Mouse (Mus musculus) myocyte (in vitro differentiated cells): Measurements from ENCODE around the gene 4930452B06Rik. TPM values are rescaled to one million over a fixed set of nuclear protein-coding genes. Genes with fewer than 3 reads are reported as not detected.

Experiments
- H3K27me3 ChIP-seq: one replicate; pipeline ENCODE4 v1.6.1; 2011; ENCODE audit not compliant: control insufficient read depth, insufficient read depth, insufficient read length
- H3K36me3 ChIP-seq: one replicate; pipeline ENCODE4 v1.6.1; 2011; ENCODE audit not compliant: control insufficient read depth, insufficient read depth
- H3K4me2 ChIP-seq: one replicate; pipeline ENCODE4 v1.6.1; 2011; ENCODE audit warnings: low read depth, control low read depth
- H3K4me3 ChIP-seq: one replicate; pipeline ENCODE4 v1.5.1; 2011; ENCODE audit warnings: mild to moderate bottlenecking, control low read depth, moderate library complexity
- H3K79me2 ChIP-seq: one replicate; pipeline ENCODE4 v1.6.1; 2011; ENCODE audit not compliant: control insufficient read depth, insufficient read depth
- H3ac ChIP-seq: one replicate; pipeline ENCODE4 v1.6.1; 2011; ENCODE audit not compliant: control insufficient read depth, insufficient read length
- CEBPB ChIP-seq: IDR thresholded peaks from 2 replicates; pipeline ENCODE4 v1.6.1; 2011; ENCODE audit warnings: mild to moderate bottlenecking, moderate library complexity; ENCODE audit not compliant: poor library complexity, insufficient read depth, severe bottlenecking
- E2F4 ChIP-seq: IDR thresholded peaks from one replicate; pipeline ENCODE4 v1.6.1; 2011; ENCODE audit warnings: mild to moderate bottlenecking, control low read depth, moderate library complexity; ENCODE audit not compliant: insufficient read depth
- MAX ChIP-seq: IDR thresholded peaks from one replicate; pipeline ENCODE4 v1.6.1; 2011; ENCODE audit warnings: low read depth, mild to moderate bottlenecking, control low read depth
- MYOD1 ChIP-seq, 3 experiments: IDR thresholded peaks; one replicate each; pipeline ENCODE4 v1.6.1; 2011; ENCODE audit warnings: control low read depth in 2 of 3, low read depth in 2 of 3, mild to moderate bottlenecking in 2 of 3, moderate library complexity in 1 of 3; ENCODE audit not compliant: insufficient read length in 2 of 3, control insufficient read depth in 1 of 3
- MYOG ChIP-seq, 3 experiments: IDR thresholded peaks; one replicate each; pipeline ENCODE4 v1.6.1; 2011; ENCODE audit warnings: control low read depth in 2 of 3, low read depth in 2 of 3, mild to moderate bottlenecking in 2 of 3; ENCODE audit not compliant: insufficient read length in 2 of 3, control insufficient read depth in 1 of 3, insufficient read depth in 1 of 3
- POLR2A ChIP-seq: IDR thresholded peaks from one replicate; pipeline ENCODE4 v1.6.1; 2011; ENCODE audit warnings: low read depth, mild to moderate bottlenecking, control low read depth, moderate library complexity; ENCODE audit not compliant: insufficient read length
- POLR2AphosphoS2 ChIP-seq: IDR thresholded peaks from one replicate; pipeline ENCODE4 v1.6.1; 2011; ENCODE audit warnings: low read depth, control low read depth; ENCODE audit not compliant: insufficient read length
- REST ChIP-seq: IDR thresholded peaks from one replicate; pipeline ENCODE4 v1.6.1; 2011; ENCODE audit warnings: mild to moderate bottlenecking, control low read depth, moderate library complexity; ENCODE audit not compliant: insufficient read depth, insufficient read length
- SRF ChIP-seq: IDR thresholded peaks from one replicate; pipeline ENCODE4 v1.6.1; 2011; ENCODE audit warnings: low read depth; ENCODE audit not compliant: control insufficient read depth, insufficient read length
- TCF12 ChIP-seq: IDR thresholded peaks from one replicate; pipeline ENCODE4 v1.6.1; 2011; ENCODE audit warnings: mild to moderate bottlenecking, control low read depth; ENCODE audit not compliant: poor library complexity, insufficient read depth, severe bottlenecking
- TCF3 ChIP-seq: IDR thresholded peaks from one replicate; pipeline ENCODE4 v1.6.1; 2011; ENCODE audit warnings: low read depth, control low read depth; ENCODE audit not compliant: insufficient read length
- USF1 ChIP-seq: IDR thresholded peaks from one replicate; pipeline ENCODE4 v1.6.1; 2011; ENCODE audit warnings: low read depth, mild to moderate bottlenecking, control low read depth, moderate library complexity
- polyA plus RNA-seq: library from polyadenylated mRNA; unstranded; fragments of >200 nt; fragmentation: generic; extraction: Trizol; gene quantifications from one replicate; pipeline ENCODE4 v1.2.1, GENCODE M21; 2012; ENCODE audit warnings: missing spikeins

The 4930452B06Rik gene
- 0.04 TPM for polyA plus RNA-seq

- Histone ChIP-seq H3K4me3 (no peak within 1 kb of the TSS), H3K27me3 (no peaks in the 10 kb centered on the region), H3K36me3 (no peaks in the 10 kb centered on the region), H3ac (no peak within 1 kb of the TSS), H3K79me2 (no peaks in the 10 kb centered on the region), H3K4me2 (no peak within 1 kb of the TSS)
- no peak for TF ChIP-seq E2F4
- no peak for TF ChIP-seq SRF
- TF ChIP-seq TCF12, result no peak
- TF ChIP-seq CEBPB, result no peak
- TF ChIP-seq POLR2AphosphoS2, result no peak
- no peak for TF ChIP-seq TCF3
- TF ChIP-seq MAX, result no peak
- no peak for TF ChIP-seq POLR2A
Measured at GRCm38 (mm10) chr14:8665636-8666411, at the start of gene 4930452B06Rik. Gene 4930452B06Rik (minus strand): TSS chr14:8666240.

- Histone ChIP-seq H3K4me3 (no peak overlapping the region), H3K27me3 (no peaks in the 10 kb centered on the region), H3ac (no peak overlapping the region), H3K36me3 (no peaks in the 10 kb centered on the region), H3K4me2 (no peak overlapping the region), H3K79me2 (no peaks in the 10 kb centered on the region)
- TF ChIP-seq E2F4 (no peak), MYOG (IDR thresholded peaks at IDR 0.05; ENCODE audit: control insufficient read depth in 1 of 3, insufficient read depth in 1 of 3, insufficient read length in 2 of 3, low read depth in 2 of 3) (no peak), REST (no peak), TCF12 (no peak), POLR2A (no peak), CEBPB (no peak), MYOD1 (IDR thresholded peaks at IDR 0.05; ENCODE audit: control insufficient read depth in 1 of 3, insufficient read length in 2 of 3, low read depth in 2 of 3) (no peak), SRF (no peak), TCF3 (no peak), MAX (no peak)
Measured at GRCm38 (mm10) chr14:8712674-8713073, 46.6 kb upstream of the 4930452B06Rik start.

GRCm38 (mm10) chr14:8689451-8689850 is 23.4 kb upstream of the 4930452B06Rik start:
- TF ChIP-seq SRF (no peak), MAX (no peak), POLR2AphosphoS2 (no peak), MYOG (IDR thresholded peaks at IDR 0.05; ENCODE audit: control insufficient read depth in 1 of 3, insufficient read depth in 1 of 3, insufficient read length in 2 of 3, low read depth in 2 of 3) (no peak), POLR2A (no peak), MYOD1 (IDR thresholded peaks at IDR 0.05; ENCODE audit: control insufficient read depth in 1 of 3, insufficient read length in 2 of 3, low read depth in 2 of 3) (no peak), USF1 (no peak), REST (no peak)

GRCm38 (mm10) chr14:8688462-8688861 is 22.4 kb upstream of the 4930452B06Rik start:
- Histone ChIP-seq H3K4me2 (no peak overlapping the region), H3K27me3 (no peaks in the 10 kb centered on the region), H3K4me3 (no peak overlapping the region), H3K36me3 (no peaks in the 10 kb centered on the region), H3ac (no peak overlapping the region), H3K79me2 (no peaks in the 10 kb centered on the region)
- no peak for TF ChIP-seq CEBPB
- TF ChIP-seq TCF12, result no peak
- no peak for TF ChIP-seq TCF3
- no peak for TF ChIP-seq SRF
- TF ChIP-seq MYOD1 (IDR thresholded peaks at IDR 0.05; ENCODE audit: control insufficient read depth in 1 of 3, insufficient read length in 2 of 3, low read depth in 2 of 3), result no peak
- no peak for TF ChIP-seq POLR2AphosphoS2
- TF ChIP-seq USF1, result no peak
- no peak for TF ChIP-seq MYOG (IDR thresholded peaks at IDR 0.05; ENCODE audit: control insufficient read depth in 1 of 3, insufficient read depth in 1 of 3, insufficient read length in 2 of 3, low read depth in 2 of 3)
- TF ChIP-seq E2F4, result no peak
- no peak for TF ChIP-seq MAX
- TF ChIP-seq POLR2A, result no peak
- no peak for TF ChIP-seq REST

More at GRCm38 (mm10) chr14:8689451-8689850, 23.4 kb upstream of the 4930452B06Rik start:
- no peaks in the 10 kb centered on the region for H3K27me3 ChIP-seq
- H3ac ChIP-seq, result no peak overlapping the region
- no peaks in the 10 kb centered on the region for H3K79me2 ChIP-seq
- H3K36me3 ChIP-seq, result no peaks in the 10 kb centered on the region
- no peak overlapping the region for H3K4me3 ChIP-seq
- H3K4me2 ChIP-seq, result no peak overlapping the region
